Mouse (Mus musculus): ENCODE data around the gene Gm6583. TPM values are rescaled to one million over a fixed set of nuclear protein-coding genes. Genes with fewer than 3 reads are reported as not detected.
"Not testable (repeated sequence)": the region's sequence is repeated elsewhere in the genome, so short reads cannot be mapped to it uniquely, and the experiment has no call there.

Gene Gm6583
- polyA plus RNA-seq, 1 experiment: not detected

- TF ChIP-seq CTCF (IDR thresholded peaks at IDR 0.05; ENCODE audit: borderline replicate concordance, extremely low read depth, insufficient read depth, insufficient read length): no peak
- no peak for TF ChIP-seq POLR2A (IDR thresholded peaks at IDR 0.05; ENCODE audit: borderline replicate concordance, extremely low read depth, insufficient read depth, insufficient read length, poor library complexity, severe bottlenecking)
- peak; percentile 40 for DNase-seq (ENCODE audit: low read depth)
Measured at GRCm38 (mm10) chr5:112324637-112325545, 30.9 kb downstream of the Gm6583 start.

GRCm38 (mm10) chr5:112323246-112323645, 32.6 kb downstream of the Gm6583 start:
- TF ChIP-seq POLR2A (IDR thresholded peaks at IDR 0.05; ENCODE audit: borderline replicate concordance, extremely low read depth, insufficient read depth, insufficient read length, poor library complexity, severe bottlenecking): no peak
- TF ChIP-seq CTCF (IDR thresholded peaks at IDR 0.05; ENCODE audit: borderline replicate concordance, extremely low read depth, insufficient read depth, insufficient read length): no peak
- DNase-seq (ENCODE audit: low read depth): no peak

- TF ChIP-seq POLR2A (IDR thresholded peaks at IDR 0.05; ENCODE audit: borderline replicate concordance, extremely low read depth, insufficient read depth, insufficient read length, poor library complexity, severe bottlenecking) (no peak), CTCF (IDR thresholded peaks at IDR 0.05; ENCODE audit: borderline replicate concordance, extremely low read depth, insufficient read depth, insufficient read length) (no peak)
Measured at GRCm38 (mm10) chr5:112321376-112321775, 34.5 kb downstream of the Gm6583 start.

GRCm38 (mm10) chr5:112320936-112321335, 34.9 kb downstream of the Gm6583 start:
- DNase-seq (ENCODE audit: low read depth): peak; percentile 12
- TF ChIP-seq CTCF (IDR thresholded peaks at IDR 0.05; ENCODE audit: borderline replicate concordance, extremely low read depth, insufficient read depth, insufficient read length) (no peak), POLR2A (IDR thresholded peaks at IDR 0.05; ENCODE audit: borderline replicate concordance, extremely low read depth, insufficient read depth, insufficient read length, poor library complexity, severe bottlenecking) (no peak)

More at GRCm38 (mm10) chr5:112321376-112321775, 34.5 kb downstream of the Gm6583 start:
- DNase-seq (ENCODE audit: low read depth): no peak

- no peak for TF ChIP-seq CTCF (IDR thresholded peaks at IDR 0.05; ENCODE audit: borderline replicate concordance, extremely low read depth, insufficient read depth, insufficient read length)
- TF ChIP-seq POLR2A (IDR thresholded peaks at IDR 0.05; ENCODE audit: borderline replicate concordance, extremely low read depth, insufficient read depth, insufficient read length, poor library complexity, severe bottlenecking): no peak
Measured at GRCm38 (mm10) chr5:112320379-112320778, 35.5 kb downstream of the Gm6583 start.

GRCm38 (mm10) chr5:112319343-112319742, 36.5 kb downstream of the Gm6583 start:
- not testable (repeated sequence) for DNase-seq (ENCODE audit: low read depth)

More at GRCm38 (mm10) chr5:112320379-112320778, 35.5 kb downstream of the Gm6583 start:
- no peak for DNase-seq (ENCODE audit: low read depth)

- no peak for TF ChIP-seq CTCF (IDR thresholded peaks at IDR 0.05; ENCODE audit: borderline replicate concordance, extremely low read depth, insufficient read depth, insufficient read length)
- no peak for TF ChIP-seq POLR2A (IDR thresholded peaks at IDR 0.05; ENCODE audit: borderline replicate concordance, extremely low read depth, insufficient read depth, insufficient read length, poor library complexity, severe bottlenecking)
- DNase-seq (ENCODE audit: low read depth): no peak
Measured at GRCm38 (mm10) chr5:112317328-112317727, 38.5 kb downstream of the Gm6583 start.

GRCm38 (mm10) chr5:112316468-112316867, 39.4 kb downstream of the Gm6583 start:
- DNase-seq (ENCODE audit: low read depth): no peak
- TF ChIP-seq CTCF (IDR thresholded peaks at IDR 0.05; ENCODE audit: borderline replicate concordance, extremely low read depth, insufficient read depth, insufficient read length) (no peak), POLR2A (IDR thresholded peaks at IDR 0.05; ENCODE audit: borderline replicate concordance, extremely low read depth, insufficient read depth, insufficient read length, poor library complexity, severe bottlenecking) (no peak)

GRCm38 (mm10) chr5:112313222-112313885, 42.5 kb downstream of the Gm6583 start:
- DNase-seq (ENCODE audit: low read depth): peak; percentile 47
- TF ChIP-seq CTCF (IDR thresholded peaks at IDR 0.05; ENCODE audit: borderline replicate concordance, extremely low read depth, insufficient read depth, insufficient read length): no peak
- TF ChIP-seq POLR2A (IDR thresholded peaks at IDR 0.05; ENCODE audit: borderline replicate concordance, extremely low read depth, insufficient read depth, insufficient read length, poor library complexity, severe bottlenecking): no peak

GRCm38 (mm10) chr5:112305842-112306241, 50.0 kb downstream of the Gm6583 start:
- no peak for TF ChIP-seq POLR2A (IDR thresholded peaks at IDR 0.05; ENCODE audit: borderline replicate concordance, extremely low read depth, insufficient read depth, insufficient read length, poor library complexity, severe bottlenecking)
- TF ChIP-seq CTCF (IDR thresholded peaks at IDR 0.05; ENCODE audit: borderline replicate concordance, extremely low read depth, insufficient read depth, insufficient read length): no peak
- no peak for DNase-seq (ENCODE audit: low read depth)

Other genes with a start within 250 kb of the Gm6583 start
- gene Cryba4, start 103.5 kb downstream of the Gm6583 start, polyA plus RNA-seq (2012; rRNA removed): 1.00 and 1.6 TPM in 2 replicates
- 1.1 and 1.6 TPM in 2 replicates for gene Crybb1, start 100.2 kb downstream of the Gm6583 start, polyA plus RNA-seq (2012; rRNA removed)
- gene Tpst2, start 79.3 kb downstream of the Gm6583 start, polyA plus RNA-seq (2012; rRNA removed): 20.1 and 24.6 TPM in 2 replicates
- 41.2 and 44.6 TPM in 2 replicates for gene Tfip11, start 29.7 kb downstream of the Gm6583 start, polyA plus RNA-seq (2012; rRNA removed)
- gene Srrd, start 13.0 kb downstream of the Gm6583 start, polyA plus RNA-seq (2012; rRNA removed): 69.5 and 105 TPM in 2 replicates
- gene Hps4, start 12.9 kb downstream of the Gm6583 start, polyA plus RNA-seq (2012; rRNA removed): 63.3 and 77.7 TPM in 2 replicates
- 120 and 140 TPM in 2 replicates for gene Asphd2, start 38.8 kb upstream of the Gm6583 start, polyA plus RNA-seq (2012; rRNA removed)
- gene Gm6588, start 93.4 kb upstream of the Gm6583 start, polyA plus RNA-seq (2012; rRNA removed): not detected in 2 replicates
- gene Sez6l, start 221.2 kb upstream of the Gm6583 start, polyA plus RNA-seq (2012; rRNA removed): 87.9 and 114 TPM in 2 replicates